Mouse (Mus musculus) embryo, embryonic 10 days (tissue): ENCODE data around the gene Tead3.
"Not testable (repeated sequence)": the region's sequence is repeated elsewhere in the genome, so short reads cannot be mapped to it uniquely, and the experiment has no call there.

Experiments used
- DNase-seq: peaks from one replicate; pipeline ENCODE4 v3.0.0-alpha.2; 2015; ENCODE audit warnings: low spot score

Gene Tead3

DNA sequence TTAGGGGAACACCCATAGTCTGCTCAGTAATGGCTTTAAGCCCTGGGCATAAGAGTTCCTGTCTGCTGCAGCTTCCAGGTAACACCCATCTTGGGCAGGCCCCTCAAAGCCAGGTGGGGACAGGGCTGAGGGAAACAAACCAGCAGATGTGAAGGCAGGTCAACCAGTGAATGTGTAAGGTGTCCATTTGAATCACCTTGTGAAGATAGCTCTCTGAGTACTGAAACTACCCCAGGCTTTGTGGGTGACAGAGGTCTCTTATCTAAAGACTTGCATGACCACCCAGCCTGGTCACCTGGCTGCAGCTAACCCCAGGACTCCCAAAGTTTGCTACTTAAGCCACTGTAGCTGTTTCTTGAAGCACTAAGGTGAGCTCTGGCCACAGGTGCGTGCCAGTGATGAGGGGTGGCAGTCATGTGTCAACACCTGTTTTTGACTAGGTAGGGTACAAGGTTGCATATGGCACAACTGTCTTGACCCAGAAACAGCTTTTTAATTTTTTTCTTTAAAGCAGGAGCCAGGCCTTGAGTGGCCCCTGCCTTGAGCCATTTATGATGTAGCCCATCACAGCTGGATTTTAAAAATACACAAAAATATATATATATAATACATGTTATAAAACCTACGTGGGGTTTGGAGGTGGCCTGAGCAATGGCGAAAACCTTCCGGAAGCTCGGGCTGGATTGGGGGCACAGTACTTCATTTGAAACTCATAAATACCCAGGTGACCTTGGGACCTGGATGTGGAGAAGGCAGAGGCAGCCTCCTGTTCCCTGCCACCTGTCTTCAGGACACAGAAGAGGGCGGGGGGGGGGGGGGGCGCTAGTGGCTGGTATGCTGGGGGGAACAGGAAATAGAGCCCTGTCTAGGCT is 19.1 kb downstream of the Tead3 start:
- peak; percentile 44 for DNase-seq

GRCm38 (mm10) chr17:28330590-28330989 is 20.0 kb downstream of the Tead3 start:
- DNase-seq, result not testable (repeated sequence)

GRCm38 (mm10) chr17:28330232-28330546 is 20.4 kb downstream of the Tead3 start:
- no peak for DNase-seq

GRCm38 (mm10) chr17:28329503-28330231 is 20.9 kb downstream of the Tead3 start:
- DNase-seq, result no peak

DNA sequence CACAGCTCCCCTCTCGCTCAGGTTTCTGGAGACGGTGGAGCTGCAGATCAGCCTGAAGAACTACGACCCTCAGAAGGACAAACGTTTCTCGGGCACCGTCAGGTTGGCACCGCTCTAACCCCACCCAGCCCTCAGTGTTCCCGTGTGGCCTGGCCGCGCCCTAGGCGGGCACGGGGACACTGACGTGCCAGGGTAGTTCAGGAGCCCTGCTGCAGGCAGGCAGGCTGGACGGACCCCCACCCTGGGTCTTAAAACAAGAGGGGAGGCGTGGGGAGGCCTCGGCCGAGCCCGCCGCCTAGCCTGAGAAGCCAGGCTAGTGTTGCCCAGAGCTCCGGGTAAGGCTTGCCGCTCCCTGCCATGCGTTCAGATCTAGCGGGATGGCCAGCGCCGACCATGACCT is 21.7 kb downstream of the Tead3 start:
- DNase-seq, result no peak

DNA sequence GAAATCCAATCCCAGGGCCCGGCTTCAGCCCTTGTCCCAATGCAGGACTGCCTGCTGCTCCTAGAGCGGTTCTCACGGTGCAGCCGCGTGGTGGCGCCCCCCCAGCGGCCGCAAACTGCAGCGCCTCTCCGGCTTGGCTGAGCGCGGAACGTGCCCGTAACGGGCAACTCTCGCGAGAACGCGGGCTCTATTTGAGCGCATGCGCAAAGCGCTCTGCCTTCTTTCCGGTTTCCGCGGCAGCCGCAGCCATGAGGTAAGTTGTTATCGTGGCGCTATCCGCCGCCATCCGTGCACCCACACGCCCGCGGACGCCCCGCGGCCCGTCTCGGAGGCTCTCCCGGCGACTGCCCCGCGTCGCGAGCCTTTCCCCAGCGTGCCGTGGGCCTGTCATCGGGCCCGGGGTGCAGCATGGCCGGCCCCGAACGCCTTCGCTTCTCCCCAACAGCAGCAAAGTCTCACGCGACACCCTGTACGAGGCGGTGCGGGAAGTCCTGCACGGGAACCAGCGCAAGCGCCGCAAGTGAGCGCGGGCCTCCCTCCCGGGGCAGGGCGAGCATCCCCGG is 22.2 kb downstream of the Tead3 start, which contains the start of gene Rpl10a:
Gene Rpl10a (plus strand): TSS at position 106 of the 563 bp plus-strand sequence.
- peak; percentile 97 for DNase-seq

DNA sequence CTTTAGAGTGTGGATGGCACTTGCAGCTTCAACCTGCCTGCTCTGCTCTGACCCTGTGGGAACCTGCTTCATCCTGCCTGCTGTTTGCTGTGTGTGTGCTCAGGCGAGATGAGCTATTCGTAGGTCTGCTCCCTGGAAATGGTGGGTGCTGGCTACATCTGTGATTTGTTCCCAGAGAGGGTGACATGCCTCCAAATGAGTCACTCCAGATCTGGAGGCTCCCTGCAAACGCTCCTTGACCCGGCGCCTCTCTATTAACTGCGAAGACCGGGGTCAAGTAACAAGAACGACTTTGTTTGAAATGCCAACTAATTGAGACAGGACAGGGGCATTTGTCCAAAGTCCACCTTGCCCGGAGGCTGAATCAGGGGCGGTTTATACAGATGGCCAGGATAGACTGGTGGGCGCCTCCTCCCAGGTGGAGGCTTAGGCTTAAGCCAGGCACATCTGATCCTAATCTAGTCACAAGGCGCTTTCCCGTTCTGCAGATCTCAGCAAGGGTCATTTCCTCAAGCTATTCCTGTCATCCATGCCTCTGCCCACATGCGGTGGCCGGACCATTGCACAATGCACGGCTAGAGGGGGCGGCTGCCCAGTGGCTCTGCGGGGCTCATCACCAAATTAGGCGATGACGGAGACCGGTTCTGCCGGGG is 22.8 kb downstream of the Tead3 start:
- DNase-seq, result peak; percentile 82

GRCm38 (mm10) chr17:28326951-28327350 is 23.7 kb downstream of the Tead3 start:
- DNase-seq, result no peak

DNA sequence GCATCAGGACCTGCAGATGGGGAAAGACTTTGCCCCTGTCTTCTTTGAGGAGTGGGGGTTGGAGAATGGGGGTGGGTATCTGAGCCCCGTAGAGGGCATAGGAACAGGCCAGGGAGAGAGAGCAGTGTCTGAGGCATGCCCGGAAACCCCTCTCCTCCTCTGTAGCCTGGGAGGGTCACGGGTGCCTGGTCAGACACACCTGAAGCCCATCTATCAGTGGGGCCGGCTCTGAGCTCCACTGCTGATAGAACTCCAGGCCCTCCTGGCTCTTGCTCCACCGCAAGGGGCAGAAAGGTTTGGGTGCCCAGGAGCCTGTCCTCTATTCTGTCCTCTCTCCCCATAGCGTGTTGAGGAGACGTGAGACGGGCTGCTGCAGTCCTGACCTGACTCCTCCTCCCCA is 24.9 kb downstream of the Tead3 start:
- no peak for DNase-seq

GRCm38 (mm10) chr17:28324416-28324815 is 26.2 kb downstream of the Tead3 start:
- not testable (repeated sequence) for DNase-seq

- no peak for DNase-seq
Measured at GRCm38 (mm10) chr17:28323786-28324185, 26.8 kb downstream of the Tead3 start.

GRCm38 (mm10) chr17:28321700-28322099 is 28.9 kb downstream of the Tead3 start:
- DNase-seq, result no peak

GRCm38 (mm10) chr17:28317725-28318124 is 32.9 kb downstream of the Tead3 start:
- no peak for DNase-seq

GRCm38 (mm10) chr17:28317091-28317490 is 33.5 kb downstream of the Tead3 start:
- DNase-seq, result no peak

DNA sequence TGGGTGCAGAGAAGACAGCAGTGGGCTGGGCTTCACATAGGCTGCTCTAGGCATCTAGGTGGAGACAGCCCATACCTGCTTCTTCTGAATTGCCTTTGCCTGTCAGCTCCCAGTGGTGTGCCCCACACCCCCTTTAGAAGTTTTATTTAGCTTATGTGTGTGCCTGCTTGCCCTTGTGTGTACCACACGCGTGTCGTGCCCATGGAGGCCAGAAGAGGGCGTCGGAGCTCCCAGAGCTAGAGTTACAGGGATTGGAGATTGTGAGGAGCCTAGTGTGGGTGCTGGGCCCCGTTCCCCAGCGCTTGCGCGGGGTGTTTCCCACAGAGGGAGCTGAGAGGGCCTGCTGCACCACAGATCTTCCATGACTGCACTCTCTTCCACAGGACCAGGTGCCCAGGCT is 34.1 kb downstream of the Tead3 start:
- DNase-seq, result no peak

DNA sequence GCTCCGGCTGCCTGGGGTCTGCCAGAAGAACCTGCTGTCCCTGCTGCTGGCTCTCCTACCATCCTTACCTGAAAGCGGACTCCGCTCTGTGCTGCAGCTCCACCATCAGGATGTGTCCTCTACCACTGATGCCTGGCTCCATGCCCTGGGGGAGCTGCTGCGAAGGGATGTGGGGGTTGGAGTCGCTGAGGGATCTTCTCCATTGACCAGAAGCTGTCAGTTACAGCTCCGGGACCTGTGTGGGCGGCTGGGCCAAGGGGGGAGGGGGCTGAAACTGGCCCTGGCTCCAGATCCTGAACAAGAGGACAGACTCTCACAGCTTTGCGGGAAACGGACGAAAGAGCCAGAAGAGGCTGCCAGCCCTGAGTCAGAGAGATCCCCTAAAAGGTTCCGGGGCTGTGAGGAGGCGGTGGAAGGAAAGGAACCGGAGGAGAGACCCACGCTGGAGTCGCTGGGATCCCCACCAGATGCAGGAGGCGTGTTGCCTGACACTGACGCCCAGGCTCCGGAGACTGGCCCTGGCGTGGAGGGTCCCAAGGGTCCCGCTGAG is 34.9 kb downstream of the Tead3 start:
- DNase-seq, result no peak

GRCm38 (mm10) chr17:28313880-28314225 is 36.8 kb downstream of the Tead3 start:
- DNase-seq, result peak; percentile 45

- DNase-seq, result peak; percentile 98
Measured at GRCm38 (mm10) chr17:28313212-28313879, 37.3 kb downstream of the Tead3 start, which contains the start of gene Fance. Gene Fance, plus strand, starts transcription at chr17:28313519.

- peak; percentile 58 for DNase-seq
Measured at GRCm38 (mm10) chr17:28312232-28313211, 38.1 kb downstream of the Tead3 start.
